Mouse (Mus musculus): ENCODE measurements around the gene Imp3.

DNA sequence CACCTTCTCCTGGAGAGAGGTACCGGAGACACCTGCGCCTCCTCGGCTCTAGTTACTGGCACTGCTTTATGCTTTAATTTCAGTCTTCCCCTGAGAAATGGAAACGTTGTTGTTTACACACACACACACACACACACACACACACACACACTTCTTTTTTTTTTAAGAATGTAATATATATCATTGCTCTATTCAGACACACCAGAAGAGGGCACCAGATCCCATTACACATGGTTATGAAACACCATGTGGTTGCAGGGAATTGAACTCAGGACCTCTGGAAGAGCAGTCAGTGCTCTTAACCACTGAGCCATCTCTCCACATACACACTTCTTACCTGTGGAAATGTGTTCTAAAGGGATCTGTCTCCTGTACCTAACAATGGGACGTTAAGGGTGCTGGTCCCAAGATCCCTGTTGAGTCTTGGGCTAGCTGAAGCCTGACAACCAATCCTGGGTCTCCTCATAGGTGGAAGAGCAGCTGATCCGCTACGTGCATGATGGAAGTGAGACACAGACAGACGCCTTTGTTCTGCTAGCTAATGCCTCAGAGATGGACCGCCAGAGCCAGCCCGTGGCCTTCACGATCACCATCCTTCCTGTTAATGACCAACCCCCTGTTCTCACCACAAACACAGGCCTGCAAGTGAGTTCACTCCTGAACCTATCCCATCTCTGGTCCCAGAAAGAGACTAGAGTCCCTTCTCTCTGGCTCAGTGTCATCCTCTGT, 46.6 kb upstream of the Imp3 start:
- TF ChIP-seq CTCF (IDR thresholded peaks at IDR 0.05) = peak; percentile 18; the same call in 1 of the 2 replicates
- TF ChIP-seq EP300 (IDR thresholded peaks at IDR 0.05) = no peak

Data from lung, postnatal 0 days (tissue).